Mouse (Mus musculus): ENCODE results near the gene Hbb-bh2. TPM values are rescaled to one million over a fixed set of nuclear protein-coding genes. Genes with fewer than 3 reads are reported as not detected.

The Hbb-bh2 gene
- polyA plus RNA-seq, 1 experiment from 2014 or later, result not detected

Other genes starting within 250 kb of the Hbb-bh2 start
- gene Olfr619, start 239.9 kb downstream of the Hbb-bh2 start, polyA plus RNA-seq (2014; fragmentation: Nextera tagmentation; extraction: Ambion mirVana), result not detected in 2 replicates
- gene Olfr620, start 228.0 kb downstream of the Hbb-bh2 start, polyA plus RNA-seq (2014; fragmentation: Nextera tagmentation; extraction: Ambion mirVana), result not detected in 2 replicates
- gene Olfr622, start 197.8 kb downstream of the Hbb-bh2 start, polyA plus RNA-seq (2014; fragmentation: Nextera tagmentation; extraction: Ambion mirVana), result not detected in 2 replicates
- gene Olfr623, start 176.8 kb downstream of the Hbb-bh2 start, polyA plus RNA-seq (2014; fragmentation: Nextera tagmentation; extraction: Ambion mirVana), result not detected in 2 replicates
- gene Olfr624, start 169.3 kb downstream of the Hbb-bh2 start, polyA plus RNA-seq (2014; fragmentation: Nextera tagmentation; extraction: Ambion mirVana), result 0.03 and 0.08 TPM in 2 replicates
- gene Olfr625-ps1, start 157.8 kb downstream of the Hbb-bh2 start, polyA plus RNA-seq (2014; fragmentation: Nextera tagmentation; extraction: Ambion mirVana), result not detected in 2 replicates
- gene Olfr243, start 125.8 kb downstream of the Hbb-bh2 start, polyA plus RNA-seq (2014; fragmentation: Nextera tagmentation; extraction: Ambion mirVana), result not detected in 2 replicates
- not detected in 2 replicates for gene Olfr628, start 110.1 kb downstream of the Hbb-bh2 start, polyA plus RNA-seq (2014; fragmentation: Nextera tagmentation; extraction: Ambion mirVana)
- gene Olfr629, start 95.6 kb downstream of the Hbb-bh2 start, polyA plus RNA-seq (2014; fragmentation: Nextera tagmentation; extraction: Ambion mirVana), result not detected in 2 replicates
- not detected in 2 replicates for gene Olfr630, start 83.2 kb downstream of the Hbb-bh2 start, polyA plus RNA-seq (2014; fragmentation: Nextera tagmentation; extraction: Ambion mirVana)
- gene Olfr69, start 68.9 kb downstream of the Hbb-bh2 start, polyA plus RNA-seq (2014; fragmentation: Nextera tagmentation; extraction: Ambion mirVana), result not detected in 2 replicates
- not detected in 2 replicates for gene Olfr68, start 60.8 kb downstream of the Hbb-bh2 start, polyA plus RNA-seq (2014; fragmentation: Nextera tagmentation; extraction: Ambion mirVana)
- not detected in 2 replicates for gene Olfr67, start 48.7 kb downstream of the Hbb-bh2 start, polyA plus RNA-seq (2014; fragmentation: Nextera tagmentation; extraction: Ambion mirVana)
- gene Hbb-bt, start 26.5 kb downstream of the Hbb-bh2 start, polyA plus RNA-seq (2014; fragmentation: Nextera tagmentation; extraction: Ambion mirVana), result 629 and 683 TPM in 2 replicates
- gene Hbb-bs, start 12.4 kb downstream of the Hbb-bh2 start, polyA plus RNA-seq (2014; fragmentation: Nextera tagmentation; extraction: Ambion mirVana), result 224 and 252 TPM in 2 replicates
- 2,335 TPM in 2 replicates for gene Hbb-bh1, start 2.6 kb upstream of the Hbb-bh2 start, polyA plus RNA-seq (2014; fragmentation: Nextera tagmentation; extraction: Ambion mirVana)
- gene Hbb-y, start 12.7 kb upstream of the Hbb-bh2 start, polyA plus RNA-seq (2014; fragmentation: Nextera tagmentation; extraction: Ambion mirVana), result 9,508 and 10,275 TPM in 2 replicates
- gene Olfr66, start 45.7 kb upstream of the Hbb-bh2 start, polyA plus RNA-seq (2014; fragmentation: Nextera tagmentation; extraction: Ambion mirVana), result not detected in 2 replicates
- not detected in 2 replicates for gene Olfr64, start 54.0 kb upstream of the Hbb-bh2 start, polyA plus RNA-seq (2014; fragmentation: Nextera tagmentation; extraction: Ambion mirVana)
- not detected in 2 replicates for gene Olfr65, start 63.0 kb upstream of the Hbb-bh2 start, polyA plus RNA-seq (2014; fragmentation: Nextera tagmentation; extraction: Ambion mirVana)
- gene Olfr631, start 88.3 kb upstream of the Hbb-bh2 start, polyA plus RNA-seq (2014; fragmentation: Nextera tagmentation; extraction: Ambion mirVana), result not detected in 2 replicates
- gene Olfr632, start 93.8 kb upstream of the Hbb-bh2 start, polyA plus RNA-seq (2014; fragmentation: Nextera tagmentation; extraction: Ambion mirVana), result not detected in 2 replicates
- gene Olfr633, start 103.9 kb upstream of the Hbb-bh2 start, polyA plus RNA-seq (2014; fragmentation: Nextera tagmentation; extraction: Ambion mirVana), result not detected in 2 replicates
- gene Olfr635, start 130.6 kb upstream of the Hbb-bh2 start, polyA plus RNA-seq (2014; fragmentation: Nextera tagmentation; extraction: Ambion mirVana), result not detected in 2 replicates
- not detected in 2 replicates for gene Olfr638, start 158.2 kb upstream of the Hbb-bh2 start, polyA plus RNA-seq (2014; fragmentation: Nextera tagmentation; extraction: Ambion mirVana)
- gene Olfr639, start 176.8 kb upstream of the Hbb-bh2 start, polyA plus RNA-seq (2014; fragmentation: Nextera tagmentation; extraction: Ambion mirVana), result not detected in 2 replicates
- gene Olfr640, start 185.1 kb upstream of the Hbb-bh2 start, polyA plus RNA-seq (2014; fragmentation: Nextera tagmentation; extraction: Ambion mirVana), result not detected in 2 replicates
- not detected in 2 replicates for gene Olfr641, start 194.9 kb upstream of the Hbb-bh2 start, polyA plus RNA-seq (2014; fragmentation: Nextera tagmentation; extraction: Ambion mirVana)
- gene Olfr642, start 212.1 kb upstream of the Hbb-bh2 start, polyA plus RNA-seq (2014; fragmentation: Nextera tagmentation; extraction: Ambion mirVana), result not detected in 2 replicates
- gene 4930516K23Rik, start 220.9 kb upstream of the Hbb-bh2 start, polyA plus RNA-seq (2014; fragmentation: Nextera tagmentation; extraction: Ambion mirVana), result not detected in 2 replicates
- not detected in 2 replicates for gene Olfr644, start 231.3 kb upstream of the Hbb-bh2 start, polyA plus RNA-seq (2014; fragmentation: Nextera tagmentation; extraction: Ambion mirVana)
- gene Olfr645, start 244.9 kb upstream of the Hbb-bh2 start, polyA plus RNA-seq (2014; fragmentation: Nextera tagmentation; extraction: Ambion mirVana), result not detected in 2 replicates

Measured in embryonic facial prominence, embryonic 11.5 days (tissue).